Mouse (Mus musculus): Measurements from ENCODE around the gene Xrcc1.

DNA sequence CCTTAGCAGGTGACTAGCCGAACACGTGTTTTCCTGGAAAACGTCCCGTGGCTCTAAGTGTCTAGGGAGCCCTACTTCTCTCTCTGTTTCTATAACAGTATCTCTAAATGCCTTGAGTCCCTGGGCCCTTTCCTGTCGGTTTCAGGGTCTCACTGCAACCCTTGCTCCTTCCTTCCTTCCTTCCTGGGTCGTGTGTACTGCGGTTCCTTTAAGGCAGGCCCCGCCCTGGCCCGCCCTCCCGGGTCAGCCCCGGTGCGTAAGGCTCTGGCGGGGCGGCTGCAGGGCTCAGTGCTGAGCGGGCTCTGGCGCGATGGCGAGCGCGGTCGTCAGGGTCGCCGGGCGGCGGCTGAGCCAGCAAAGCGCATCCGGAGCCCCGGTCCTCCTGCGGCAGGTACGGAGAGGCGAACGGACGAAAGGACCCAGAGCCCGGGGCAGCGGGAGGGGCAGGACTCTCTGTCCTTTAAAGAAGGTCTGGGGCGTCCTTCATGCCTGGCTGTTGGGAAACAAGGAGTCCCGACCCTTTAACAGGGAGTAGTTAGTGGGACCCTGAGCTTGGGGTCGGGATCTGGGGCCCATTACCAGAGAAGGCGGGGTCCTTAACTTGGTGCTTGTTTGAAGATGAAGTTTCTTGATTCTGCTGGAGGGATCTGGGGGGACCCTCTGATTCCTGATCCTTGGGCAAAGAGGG lies 47.7 kb downstream of the Xrcc1 start:
- TF ChIP-seq POLR2A (IDR thresholded peaks at IDR 0.05; ENCODE audit: insufficient read depth, low read depth, low read length) (peak; percentile 65; the same call in 1 of the 2 replicates), CTCF (IDR thresholded peaks at IDR 0.05; ENCODE audit: insufficient read depth, low read depth, low read length) (no peak)

Measured in olfactory bulb, adult 2 months (tissue).